Mouse (Mus musculus) common myeloid progenitor, adult 5-6 weeks (primary cell): ENCODE results near the gene Zkscan1. TPM values are rescaled to one million over a fixed set of nuclear protein-coding genes. Genes with fewer than 3 reads are reported as not detected.
A peak's percentile ranks its signal among the peaks of the same experiment; 100 is the strongest.
"Not testable (repeated sequence)": the region's sequence is repeated elsewhere in the genome, so short reads cannot be mapped to it uniquely, and the experiment has no call there.

ENCODE experiments used
- ATAC-seq: replicated peaks from 2 replicates; pipeline ENCODE4 v1.8.0; 2016; ENCODE audit warnings: low read depth, mild to moderate bottlenecking, moderate TSS enrichment, inconsistent platforms; ENCODE audit not compliant: poor library complexity, severe bottlenecking
- total RNA-seq: library from RNA; stranded (forward); fragments of 200-1000, 187-1606 nt; gene quantifications from 2 replicates; pipeline ENCODE4 v1.2.3, GENCODE M21; 2017

Gene Zkscan1
- total RNA-seq, result 29.1 and 44.2 TPM in 2 replicates

DNA sequence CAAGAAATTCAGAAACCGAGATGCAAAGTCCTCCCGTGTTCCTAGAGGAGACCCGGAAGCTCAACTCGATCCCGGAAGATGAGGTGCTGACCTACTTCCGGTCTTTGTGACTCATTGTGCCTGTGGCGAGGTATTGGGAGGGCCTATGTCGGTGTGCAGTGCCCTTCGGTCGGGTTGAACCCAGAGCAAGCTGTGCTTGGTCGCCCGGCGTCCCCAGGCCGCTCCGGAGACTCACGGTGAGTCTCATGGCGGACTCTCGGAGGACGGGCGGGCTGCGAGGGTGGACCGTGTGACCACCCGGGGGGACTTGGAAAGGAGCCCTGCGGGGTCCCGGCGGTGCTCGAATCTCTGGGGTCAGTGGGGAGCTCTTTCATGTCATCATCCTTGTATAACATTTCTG is at the start of gene Zkscan1:
Gene Zkscan1, plus strand, starts transcription at position 89 of the 400 bp plus-strand sequence.
- peak; percentile 98 for ATAC-seq

DNA sequence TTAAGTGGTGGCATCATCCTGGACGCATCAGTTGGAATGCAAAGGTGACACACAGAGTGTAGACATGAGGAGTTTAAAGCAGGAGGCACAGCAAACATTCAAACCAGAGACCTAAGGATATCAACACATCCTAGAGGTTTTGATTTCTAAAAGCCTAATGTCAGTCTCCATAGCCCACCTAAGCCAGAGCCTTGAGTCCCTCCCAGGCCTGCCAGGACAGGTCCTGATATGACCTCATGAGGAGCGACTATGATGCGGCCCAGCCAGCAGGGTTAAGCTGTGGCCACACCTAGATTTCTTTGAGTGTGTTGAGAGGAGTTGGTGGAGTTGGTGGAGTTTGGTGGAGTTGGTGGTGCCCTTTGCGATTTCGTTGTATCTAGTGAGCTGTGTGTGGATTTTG is 32.0 kb upstream of the Zkscan1 start, which contains the start of gene Smok3c:
Gene Smok3c, plus strand, starts transcription at position 301 of the 400 bp plus-strand sequence.
- ATAC-seq, result not testable (repeated sequence)

DNA sequence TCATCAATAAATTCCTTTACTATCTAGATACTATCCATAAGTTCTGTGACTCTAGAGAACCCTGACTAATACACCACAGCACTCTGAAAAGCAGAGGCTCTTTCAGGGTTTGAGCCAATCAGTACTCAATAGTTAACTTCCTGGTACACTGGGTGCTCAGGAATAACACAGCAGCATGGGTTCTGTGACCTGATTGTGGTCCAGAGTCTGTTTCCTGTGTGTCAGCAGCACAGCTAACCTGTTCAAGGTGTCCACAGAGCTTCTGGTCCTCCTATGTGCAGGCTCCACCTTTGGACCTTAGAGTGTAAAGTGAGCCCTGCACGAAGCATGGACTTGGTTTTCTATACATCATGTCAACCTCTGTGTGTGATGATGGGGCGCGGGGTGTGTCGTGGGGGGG is 11.1 kb upstream of the Zkscan1 start:
- no peak for ATAC-seq

DNA sequence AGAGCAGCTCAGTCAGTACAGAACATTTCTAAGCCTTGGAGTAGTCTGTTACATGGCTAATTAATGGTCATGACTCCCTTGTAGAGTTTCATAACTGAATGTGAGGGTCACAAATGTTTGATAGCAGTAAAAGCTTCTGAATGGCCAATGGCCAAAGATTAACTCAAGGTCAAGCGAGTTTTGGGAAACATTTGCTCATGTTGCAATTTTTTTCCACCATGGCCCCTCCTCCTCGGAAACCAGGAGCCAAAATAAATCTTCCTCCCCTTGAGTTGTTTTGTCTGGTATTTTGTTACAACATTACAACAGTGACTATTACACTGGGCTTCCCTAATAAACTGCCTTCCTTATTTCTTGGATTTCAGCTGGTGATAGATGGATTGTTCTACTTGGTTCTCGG is 9.2 kb upstream of the Zkscan1 start:
- no peak for ATAC-seq

DNA sequence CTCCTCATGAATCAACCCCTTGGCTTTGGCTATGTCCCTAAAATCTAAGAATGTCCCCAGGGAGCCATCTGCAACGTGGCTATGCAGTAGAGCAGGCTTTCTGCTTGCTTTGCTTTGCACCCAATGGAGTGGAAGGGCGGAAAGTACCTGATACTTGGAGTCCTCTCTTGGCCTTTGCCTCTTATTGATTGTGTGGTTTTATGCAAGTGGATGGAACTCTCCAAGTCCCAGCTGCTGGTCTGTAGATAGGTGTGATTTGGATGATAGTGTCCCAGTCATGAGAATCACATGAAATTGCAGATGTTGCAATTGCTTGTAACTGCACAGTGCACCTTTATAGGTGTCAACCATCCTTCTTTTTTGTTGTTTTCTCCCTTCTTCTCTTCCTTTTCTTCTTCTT is 8.7 kb upstream of the Zkscan1 start:
- ATAC-seq, result no peak

DNA sequence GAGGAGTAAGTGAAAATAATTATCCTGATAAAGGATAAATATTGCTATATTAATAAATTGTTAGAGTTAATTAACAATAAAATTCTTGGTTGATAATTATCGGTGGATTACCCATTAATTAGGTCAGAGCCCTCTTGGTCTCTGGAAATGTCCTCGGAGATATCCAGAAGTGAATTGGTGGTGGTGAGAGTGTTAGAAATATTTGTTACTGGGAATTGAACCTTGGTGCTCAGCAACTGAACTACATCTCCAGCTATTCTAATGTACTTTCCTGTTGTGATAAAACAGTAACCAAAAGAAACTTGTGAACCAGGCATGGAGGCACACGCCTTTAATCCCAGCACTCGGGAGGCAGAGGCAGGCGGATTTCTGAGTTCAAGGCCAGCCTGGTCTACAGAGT is 4.4 kb upstream of the Zkscan1 start:
- no peak for ATAC-seq

DNA sequence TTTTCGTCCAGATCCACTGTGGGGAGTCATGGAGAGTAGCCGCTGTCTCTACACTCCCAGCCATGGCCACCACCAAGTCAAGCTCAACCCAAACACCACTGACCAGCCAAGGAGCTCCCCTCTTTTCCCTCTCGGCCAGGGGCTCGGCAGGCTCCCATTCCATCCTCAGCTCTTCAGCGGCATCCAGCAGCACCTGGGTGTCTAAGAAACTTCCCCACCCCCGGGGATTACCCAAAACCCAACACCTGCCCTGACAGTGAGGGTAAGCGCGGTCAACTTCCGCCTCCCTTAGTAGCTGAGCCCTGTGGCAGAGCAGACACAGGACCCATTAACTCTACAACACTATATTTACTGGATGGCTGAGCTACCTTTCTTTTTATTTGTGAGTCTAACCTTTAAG is 3.4 kb upstream of the Zkscan1 start:
- no peak for ATAC-seq

DNA sequence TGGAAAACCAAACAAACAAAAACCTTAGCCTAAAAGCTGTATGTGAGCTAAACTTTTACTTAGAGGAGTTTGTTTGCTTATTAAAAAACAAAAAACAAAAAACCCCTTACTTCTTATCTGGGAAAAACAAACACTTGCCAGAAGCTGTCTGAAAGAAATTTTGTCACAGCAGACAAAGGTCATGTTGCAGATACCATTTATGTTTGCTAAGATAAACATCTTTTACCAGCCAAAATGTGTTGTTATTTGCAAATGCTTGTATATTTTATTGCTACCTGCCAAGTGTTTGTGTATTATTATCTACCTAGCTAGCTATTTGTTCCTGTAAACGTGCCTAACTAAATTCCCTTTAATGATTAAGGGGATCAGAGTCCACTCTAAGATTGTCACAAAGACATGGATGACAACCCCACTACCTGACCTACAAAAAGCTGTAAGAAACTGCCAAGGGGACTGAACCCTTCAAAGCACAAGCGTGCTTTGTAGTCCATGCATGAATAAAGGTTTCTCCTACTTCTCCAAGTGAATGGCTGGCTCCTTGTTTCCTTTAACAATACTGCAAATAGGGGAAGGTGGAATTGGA is 1.5 kb upstream of the Zkscan1 start:
- no peak for ATAC-seq

DNA sequence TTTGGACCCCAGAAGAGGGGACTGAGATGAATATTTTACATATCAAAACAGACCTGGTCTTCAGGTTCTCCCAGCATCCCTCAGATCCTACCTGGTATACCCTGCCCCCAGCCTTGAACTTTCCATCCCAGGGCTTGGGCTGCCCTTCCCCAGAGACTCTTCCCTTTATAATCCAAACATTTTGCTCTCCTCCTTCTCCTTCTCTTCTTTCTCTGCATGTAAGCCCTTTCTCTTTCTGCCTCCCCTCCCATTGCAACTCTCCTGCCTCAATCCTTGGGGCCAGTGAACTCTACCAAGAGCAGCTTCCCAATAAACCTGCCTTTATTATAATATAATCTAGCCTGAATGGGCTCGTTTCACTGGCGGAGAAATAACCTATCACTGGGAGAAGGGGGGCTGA is 948 bp upstream of the Zkscan1 start:
- ATAC-seq, result no peak

DNA sequence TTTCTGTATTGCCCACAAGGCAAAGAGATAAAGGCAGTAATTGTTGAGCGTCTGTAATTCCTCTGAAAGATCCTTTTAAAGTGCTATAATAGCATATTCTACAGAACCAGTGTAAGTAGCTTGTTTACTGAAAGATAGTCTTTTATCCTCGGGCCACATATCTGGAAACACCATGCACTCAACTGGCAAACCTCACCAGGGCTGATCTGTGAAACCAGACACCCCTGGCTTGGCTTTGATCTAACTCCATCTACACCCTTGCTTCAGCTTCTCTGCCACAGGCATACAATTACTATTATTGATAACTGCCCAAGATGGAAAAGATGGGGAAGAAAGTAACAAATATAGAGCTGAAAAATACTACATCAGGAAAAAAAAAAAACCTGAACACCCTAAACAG is 377 bp upstream of the Zkscan1 start:
- ATAC-seq, result peak; percentile 24; the same call in 1 of the 2 replicates

DNA sequence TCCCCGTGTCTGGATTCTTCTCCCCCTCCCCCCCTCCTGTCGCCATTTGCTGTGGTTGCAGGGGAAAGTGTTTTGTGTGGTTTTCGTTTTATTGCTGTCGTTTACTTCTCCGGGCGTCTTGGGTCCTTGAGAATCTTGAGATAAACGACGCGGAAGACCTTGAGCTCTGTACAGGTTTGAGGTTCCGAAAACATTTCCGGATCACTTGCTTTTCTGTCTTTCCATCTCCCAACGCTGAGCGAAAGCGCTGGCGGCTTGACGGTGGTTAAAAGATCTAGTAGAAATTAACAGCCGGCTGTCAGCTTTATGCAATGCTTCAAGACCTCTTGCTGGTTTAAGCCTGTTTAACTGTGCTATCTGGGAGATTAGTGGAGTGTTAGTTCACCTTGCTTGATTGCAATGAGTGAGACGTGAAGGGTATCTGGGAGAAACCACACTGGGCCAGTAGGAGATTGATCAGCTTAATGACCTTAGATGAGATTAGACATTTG is 582 bp downstream of the Zkscan1 start:
- ATAC-seq, result peak; percentile 37

DNA sequence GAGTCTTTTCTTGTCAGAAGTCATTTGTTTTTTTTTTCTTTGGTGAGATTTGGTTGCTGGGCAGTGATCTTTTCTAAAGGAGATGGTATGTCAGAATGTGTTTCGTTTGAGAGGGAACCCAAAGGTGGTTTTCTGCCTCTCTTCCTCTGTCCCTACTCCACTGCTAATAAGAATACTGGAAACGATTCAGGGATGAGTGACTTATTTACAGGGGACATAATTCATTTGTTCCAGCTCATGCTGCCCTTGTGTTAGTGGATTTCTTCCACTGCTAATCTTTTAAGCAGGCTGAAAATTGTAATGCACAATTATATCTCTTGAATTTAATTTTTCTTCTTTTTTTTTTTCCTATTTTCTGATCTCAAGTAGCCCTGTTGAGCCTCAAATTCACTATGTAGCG is 2.0 kb downstream of the Zkscan1 start:
- no peak for ATAC-seq

DNA sequence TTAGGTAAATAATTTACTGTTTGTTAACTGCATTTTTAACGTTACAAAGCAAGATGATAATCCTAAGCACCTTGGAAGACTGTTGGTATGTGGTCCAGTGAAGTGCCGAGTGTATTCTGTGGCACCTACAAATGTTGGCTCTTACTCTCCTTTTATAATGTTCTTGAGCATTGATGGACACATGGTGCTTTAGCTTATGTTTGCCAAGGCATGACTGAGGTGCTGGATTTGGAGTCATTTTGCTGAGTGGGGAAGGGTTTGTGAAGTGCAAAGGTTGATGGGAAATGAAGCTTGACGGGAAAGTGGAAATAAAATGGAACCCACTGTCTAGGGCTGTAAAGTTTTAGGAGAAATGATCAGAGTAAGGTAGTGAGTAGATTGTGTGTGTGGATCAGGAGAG is 3.5 kb downstream of the Zkscan1 start:
- ATAC-seq, result no peak

DNA sequence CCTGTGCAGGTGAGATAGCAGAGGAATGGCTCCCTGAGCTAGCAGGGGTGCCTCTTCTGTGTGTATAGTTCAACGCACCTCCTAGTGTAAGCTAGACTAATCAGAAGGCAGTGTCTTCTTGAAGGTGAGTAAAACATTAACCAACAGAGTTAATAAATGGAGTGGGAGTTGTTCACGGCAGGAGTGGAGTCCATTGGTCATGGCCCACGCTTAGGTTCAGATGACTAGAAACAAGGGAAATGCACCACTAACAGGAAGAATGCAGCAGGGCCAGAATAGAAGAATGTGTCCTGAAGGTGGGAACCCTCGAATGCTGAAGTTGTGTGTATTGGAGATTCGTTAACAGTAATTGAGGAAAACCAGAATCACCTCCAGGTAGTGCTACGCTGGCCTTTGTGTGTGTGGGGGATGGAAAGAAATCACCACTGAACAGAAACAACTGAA is 4.2 kb downstream of the Zkscan1 start:
- no peak for ATAC-seq

DNA sequence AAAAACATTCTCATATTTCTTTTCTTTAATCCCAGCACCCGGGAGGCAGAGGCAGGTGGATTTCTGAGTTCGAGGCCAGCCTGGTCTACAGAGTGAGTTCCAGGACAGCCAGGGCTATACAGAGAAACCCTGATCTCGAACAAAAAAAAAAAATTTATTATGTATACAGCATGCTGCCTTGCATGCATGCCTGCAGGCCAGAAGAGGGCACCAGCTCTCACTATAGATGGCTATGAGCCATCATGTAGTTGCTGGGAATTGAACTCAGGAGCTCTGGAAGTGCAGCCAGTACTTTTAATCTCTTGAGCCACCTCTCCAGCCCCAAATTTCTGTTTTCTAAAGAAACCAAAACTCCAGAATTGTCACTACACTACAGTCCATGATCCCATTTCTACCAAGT is 5.4 kb downstream of the Zkscan1 start:
- peak; percentile 55; the same call in 1 of the 2 replicates for ATAC-seq

DNA sequence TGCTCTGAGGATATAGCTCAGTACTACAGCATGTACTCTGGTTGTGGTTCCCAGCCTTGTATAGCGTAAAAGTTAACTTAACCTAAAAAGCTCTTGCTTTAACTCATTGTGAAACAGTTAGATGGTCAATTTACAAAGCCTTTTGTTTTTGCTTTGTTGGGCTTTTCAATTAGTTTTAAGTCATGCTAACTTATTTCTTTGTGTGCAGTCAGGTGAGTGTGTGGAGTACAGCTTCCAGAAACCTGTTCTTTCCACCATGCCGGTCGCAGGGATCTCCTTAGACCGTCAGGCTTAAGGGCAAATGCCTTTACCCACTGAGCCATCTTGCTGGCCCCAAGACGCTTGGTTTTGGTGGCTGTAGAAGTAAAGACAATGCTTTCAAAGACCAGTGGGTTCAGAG is 5.9 kb downstream of the Zkscan1 start:
- ATAC-seq, result no peak

DNA sequence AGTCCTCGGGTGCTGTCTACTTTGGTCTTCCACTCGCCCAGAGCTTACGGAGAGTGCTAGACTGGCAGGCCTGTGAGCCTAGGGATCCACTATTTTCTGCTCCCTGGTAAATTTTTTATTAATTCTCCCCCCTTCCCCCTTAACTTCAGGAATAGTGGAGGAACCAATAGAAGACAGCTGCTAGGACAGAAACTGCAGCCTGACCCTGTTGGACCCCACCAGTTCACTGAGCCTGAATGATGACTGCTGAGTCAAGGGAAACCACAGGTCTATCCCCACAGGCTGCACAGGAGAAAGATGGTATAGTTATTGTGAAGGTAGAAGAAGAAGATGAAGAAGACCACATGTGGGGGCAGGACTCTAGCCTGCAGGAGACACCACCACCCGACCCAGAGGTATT is 7.9 kb downstream of the Zkscan1 start:
- no peak for ATAC-seq

DNA sequence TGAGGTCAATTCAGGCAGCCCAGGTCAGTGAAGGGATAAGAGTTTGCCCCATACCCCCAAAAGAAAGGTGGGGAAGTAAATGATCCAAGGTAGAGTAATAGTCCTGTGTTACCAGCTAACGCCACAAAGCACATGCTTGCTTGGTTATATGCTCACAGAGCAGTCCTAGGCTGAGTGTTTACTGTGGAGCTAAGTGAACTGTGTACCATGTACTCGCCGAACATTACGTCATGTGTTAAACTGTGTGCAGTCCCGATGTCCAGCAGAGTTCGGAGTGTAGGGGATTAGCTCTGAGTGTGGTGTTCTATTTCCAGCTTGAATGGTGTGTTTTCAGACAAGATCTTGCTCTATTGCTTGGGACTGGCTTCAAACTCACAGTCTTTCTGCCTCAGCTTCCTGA is 9.6 kb downstream of the Zkscan1 start:
- no peak for ATAC-seq

DNA sequence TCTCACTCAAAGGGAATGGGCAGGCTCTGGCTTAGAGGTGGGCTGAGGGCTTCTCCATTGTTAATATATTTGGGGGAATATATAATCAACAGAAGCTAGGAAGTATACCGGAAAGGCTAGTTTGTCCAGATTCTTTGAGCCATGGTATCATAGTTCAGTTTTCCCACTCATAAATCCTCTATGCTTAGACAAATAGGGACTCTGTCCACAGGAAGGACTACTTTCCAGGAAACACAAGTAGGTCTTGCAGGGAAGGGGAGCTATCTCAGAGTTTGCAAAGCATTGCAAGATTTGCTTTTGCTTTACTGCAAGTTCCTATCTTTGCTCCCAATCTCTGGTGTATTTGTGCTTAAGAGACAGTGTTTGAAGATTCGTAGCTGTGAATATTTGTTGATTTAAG is 20.1 kb downstream of the Zkscan1 start:
- ATAC-seq, result no peak

DNA sequence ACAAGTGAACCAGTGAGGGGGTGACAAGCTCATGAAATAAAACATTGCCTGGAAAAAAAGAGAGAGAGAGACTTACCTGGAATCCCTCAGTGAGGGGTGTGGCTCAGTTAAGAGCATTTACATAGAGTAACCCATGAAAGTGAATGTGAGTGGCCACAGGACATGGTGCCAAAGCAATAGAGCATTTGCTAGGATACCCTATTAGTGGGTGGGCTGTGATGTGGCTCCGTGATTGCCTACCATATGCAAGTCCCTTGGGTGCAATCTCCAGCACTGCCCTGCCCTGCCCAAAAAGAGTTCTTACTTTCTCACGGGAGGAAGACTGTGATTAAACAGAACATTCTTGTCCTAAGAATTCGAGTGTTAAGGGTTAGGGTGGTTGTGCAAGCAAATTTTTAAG is 22.2 kb downstream of the Zkscan1 start:
- no peak for ATAC-seq

DNA sequence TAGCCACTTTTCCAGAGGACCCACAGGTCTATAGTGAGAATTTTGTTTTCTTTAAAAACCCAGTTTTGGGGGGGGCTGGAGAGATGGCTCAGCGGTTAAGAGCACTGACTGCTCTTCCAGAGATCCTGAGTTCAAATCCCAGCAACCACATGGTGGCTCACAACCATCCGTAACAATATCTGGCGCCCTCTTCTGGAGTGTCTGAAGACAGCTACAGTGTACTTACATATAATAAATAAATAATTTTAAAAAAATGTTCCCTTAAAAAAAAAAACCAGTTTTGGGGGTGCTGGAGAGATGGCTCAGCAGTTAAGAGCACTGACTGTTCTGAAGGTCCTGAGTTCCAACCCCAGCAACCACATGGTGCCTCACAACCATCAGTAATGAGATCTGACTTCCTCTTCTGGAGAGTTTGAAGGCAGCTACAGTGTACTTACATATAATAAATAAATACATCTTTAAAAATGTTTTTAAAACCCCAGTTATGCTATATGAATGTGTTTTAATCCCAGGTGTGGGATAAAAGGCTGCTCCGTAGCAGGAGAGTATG is 25.0 kb downstream of the Zkscan1 start:
- not testable (repeated sequence) for ATAC-seq
